Mouse (Mus musculus): ENCODE measurements around the gene Vnn3. TPM values are rescaled to one million over a fixed set of nuclear protein-coding genes. Genes with fewer than 3 reads are reported as not detected.

The Vnn3 gene
- total RNA-seq (2012; rRNA removed) (not detected in 2 replicates), polyA plus RNA-seq (2012; ENCODE audit: insufficient read depth in 1 of 2, insufficient read length in 2 of 2, low read depth in 1 of 2, low replicate concordance in 2 of 2, missing spikeins in 1 of 2) (not detected)

DNA sequence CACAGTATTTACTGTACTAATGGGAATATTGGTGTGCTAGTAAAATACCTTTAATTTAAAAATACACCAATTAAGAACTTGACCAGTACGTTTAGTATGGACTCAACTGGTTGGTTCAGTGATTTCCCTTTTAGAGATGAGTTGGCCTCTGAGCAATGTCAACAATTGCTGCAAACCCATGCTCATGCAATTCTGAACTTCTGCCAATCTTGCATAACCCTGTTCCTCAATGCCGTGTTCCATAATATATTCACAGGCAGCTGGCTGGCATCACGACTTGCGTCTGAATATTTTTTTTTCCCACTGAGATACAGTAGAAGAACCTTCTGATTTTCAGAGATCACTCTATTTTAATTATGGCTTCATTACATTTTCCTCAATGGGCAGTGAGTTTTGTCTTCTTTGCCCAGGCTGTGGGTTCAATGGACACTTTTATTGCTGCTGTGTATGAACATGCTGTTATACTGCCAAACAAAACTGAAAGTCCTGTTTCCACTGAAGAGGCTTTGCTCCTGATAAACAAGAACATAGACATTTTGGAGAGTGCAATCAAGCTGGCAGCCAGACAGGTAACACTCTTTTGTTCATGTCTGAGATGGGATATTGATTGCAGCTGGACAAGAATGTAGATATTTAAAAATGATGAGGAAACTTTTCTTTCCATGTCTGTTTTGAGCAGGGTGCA, at the start of gene Vnn3:
Vnn3 (plus strand) TSS at position 235 of the 685 bp plus-strand sequence.
- no peak for DNase-seq (ENCODE audit: low read depth, low spot score)
- Histone ChIP-seq H3K9ac (ENCODE audit: control insufficient read depth, low read depth, low read length, poor library complexity, severe bottlenecking) (no peak within 1 kb of the TSS), H3K36me3 (ENCODE audit: control insufficient read depth in 1 of 2, insufficient read depth in 2 of 2, low read length in 2 of 2) (no peaks in the 10 kb centered on the region), H3K4me3 (ENCODE audit: control insufficient read depth in 1 of 2, insufficient read depth in 1 of 2, low read depth in 2 of 2, low read length in 2 of 2) (no peak within 1 kb of the TSS), H3K27ac (ENCODE audit: control insufficient read depth, low read depth, low read length) (no peak within 1 kb of the TSS), H3K79me2 (ENCODE audit: control insufficient read depth, insufficient read depth, low read length, poor library complexity) (no peaks in the 10 kb centered on the region), H3K4me1 (ENCODE audit: control insufficient read depth in 1 of 2, insufficient read depth in 2 of 2, low read length in 2 of 2) (no peaks in the 10 kb centered on the region), H3K27me3 (ENCODE audit: control insufficient read depth in 1 of 2, insufficient read depth in 2 of 2, low read length in 2 of 2) (no peaks in the 10 kb centered on the region), H3K9me3 (replicated peaks; ENCODE audit: insufficient read depth, low read length) (no peaks in the 10 kb centered on the region)
- TF ChIP-seq ZMIZ1 (IDR thresholded peaks at IDR 0.05; ENCODE audit: low read depth, low read length): no peak
- no peak for TF ChIP-seq MAX (IDR thresholded peaks at IDR 0.05; ENCODE audit: low read length)

DNA sequence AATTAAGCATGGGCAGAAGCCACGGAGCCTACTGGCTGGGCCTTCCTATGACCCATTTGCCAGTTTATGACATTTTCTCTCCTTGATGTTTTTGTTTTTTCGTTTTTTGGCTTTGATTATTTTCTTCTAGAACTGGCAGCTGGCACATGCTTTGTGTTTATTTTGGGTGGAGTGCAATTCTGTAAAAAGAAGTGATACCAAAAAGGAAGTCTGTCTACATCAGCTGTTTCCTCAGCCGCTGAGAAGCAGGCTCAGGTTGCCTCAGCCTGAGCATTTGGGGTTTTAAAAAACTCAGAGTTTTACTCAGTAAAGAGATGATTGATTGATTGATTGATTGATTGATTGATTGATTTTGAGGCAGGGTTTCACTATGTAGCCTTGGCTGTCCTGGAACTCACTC, 48.4 kb upstream of the Vnn3 start:
- Histone ChIP-seq H3K9ac (ENCODE audit: control insufficient read depth, low read depth, low read length, poor library complexity, severe bottlenecking) (no peak overlapping the region), H3K27me3 (ENCODE audit: control insufficient read depth in 1 of 2, insufficient read depth in 2 of 2, low read length in 2 of 2) (peaks cover 2 to 3% of the 10 kb centered on the region in 2 experiments; a peak in 3 of 4 replicates), H3K4me3 (ENCODE audit: control insufficient read depth in 1 of 2, insufficient read depth in 1 of 2, low read depth in 2 of 2, low read length in 2 of 2) (no peak overlapping the region), H3K36me3 (ENCODE audit: control insufficient read depth in 1 of 2, insufficient read depth in 2 of 2, low read length in 2 of 2) (no peaks in the 10 kb centered on the region), H3K79me2 (ENCODE audit: control insufficient read depth, insufficient read depth, low read length, poor library complexity) (no peaks in the 10 kb centered on the region), H3K4me1 (ENCODE audit: control insufficient read depth in 1 of 2, insufficient read depth in 2 of 2, low read length in 2 of 2) (no peaks in the 10 kb centered on the region), H3K27ac (ENCODE audit: control insufficient read depth, low read depth, low read length) (no peak overlapping the region), H3K9me3 (replicated peaks; ENCODE audit: insufficient read depth, low read length) (no peaks in the 10 kb centered on the region)
- DNase-seq (ENCODE audit: low read depth, low spot score): no peak
- TF ChIP-seq E2F4 (IDR thresholded peaks at IDR 0.05; ENCODE audit: borderline replicate concordance, low read depth, low read length): no peak
- TF ChIP-seq ETS1 (IDR thresholded peaks at IDR 0.05; ENCODE audit: low read depth, low read length): peak; percentile 53

DNA sequence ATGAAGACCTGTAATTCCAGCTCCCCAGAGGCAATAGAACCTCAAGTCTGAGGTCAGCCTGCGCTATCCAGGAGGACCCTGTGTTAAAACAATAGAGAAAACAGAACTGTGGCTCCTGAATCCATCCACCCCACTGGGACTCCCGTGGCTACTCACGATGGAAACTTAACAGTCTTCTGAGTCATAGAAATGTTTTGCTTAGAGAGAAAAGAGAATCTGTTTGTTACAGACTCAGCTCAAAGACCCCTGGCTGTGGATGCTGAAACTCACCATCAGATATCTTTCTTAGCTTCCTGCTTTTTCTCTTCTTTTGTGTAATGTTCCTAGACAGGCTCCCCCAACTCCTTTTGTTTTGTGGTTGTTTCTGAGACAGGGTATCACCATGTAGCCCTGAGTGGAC, 46.6 kb upstream of the Vnn3 start:
- no peak for TF ChIP-seq GABPA (IDR thresholded peaks at IDR 0.05; ENCODE audit: low read depth, low read length)
- TF ChIP-seq MAFK (IDR thresholded peaks at IDR 0.05; ENCODE audit: borderline replicate concordance, low read depth, low read length): no peak
- TF ChIP-seq POLR2A (IDR thresholded peaks at IDR 0.05; ENCODE audit: control insufficient read depth in 1 of 2, insufficient read depth in 1 of 2, low read depth in 1 of 2, low read length in 2 of 2, poor library complexity in 1 of 2): no peak
- TF ChIP-seq EP300 (IDR thresholded peaks at IDR 0.05; ENCODE audit: low read depth in 1 of 2, low read length in 2 of 2): no peak
- TF ChIP-seq RCOR1 (IDR thresholded peaks at IDR 0.05; ENCODE audit: low read depth, low read length): no peak
- no peak for TF ChIP-seq ETS1 (IDR thresholded peaks at IDR 0.05; ENCODE audit: low read depth, low read length)
- TF ChIP-seq UBTF (IDR thresholded peaks at IDR 0.05; ENCODE audit: borderline replicate concordance, insufficient read depth, low read depth, low read length): no peak

More for the DNA sequence above, 46.6 kb upstream of the Vnn3 start:
- Histone ChIP-seq H3K27ac (ENCODE audit: control insufficient read depth, low read depth, low read length) (no peak overlapping the region), H3K9me3 (replicated peaks; ENCODE audit: insufficient read depth, low read length) (no peaks in the 10 kb centered on the region), H3K4me3 (ENCODE audit: control insufficient read depth in 1 of 2, insufficient read depth in 1 of 2, low read depth in 2 of 2, low read length in 2 of 2) (no peak overlapping the region), H3K4me1 (ENCODE audit: control insufficient read depth in 1 of 2, insufficient read depth in 2 of 2, low read length in 2 of 2) (no peaks in the 10 kb centered on the region), H3K36me3 (ENCODE audit: control insufficient read depth in 1 of 2, insufficient read depth in 2 of 2, low read length in 2 of 2) (no peaks in the 10 kb centered on the region), H3K79me2 (ENCODE audit: control insufficient read depth, insufficient read depth, low read length, poor library complexity) (no peaks in the 10 kb centered on the region), H3K27me3 (ENCODE audit: control insufficient read depth in 1 of 2, insufficient read depth in 2 of 2, low read length in 2 of 2) (peaks cover 0 to 3% of the 10 kb centered on the region in 2 experiments; a peak in 2 of 4 replicates), H3K9ac (ENCODE audit: control insufficient read depth, low read depth, low read length, poor library complexity, severe bottlenecking) (no peak overlapping the region)
- no peak for DNase-seq (ENCODE audit: low read depth, low spot score)
